Mouse (Mus musculus) midbrain, embryonic 13.5 days (tissue): ENCODE data around the gene Anxa4. TPM values are rescaled to one million over a fixed set of nuclear protein-coding genes. Genes with fewer than 3 reads are reported as not detected.

Experiments used
- ATAC-seq: fragments of 200-750 bp; cut with Nextera tagmentation; 2 replicates; pipeline ENCODE4 v1.8.0; 2017; ENCODE audit warnings: mild to moderate bottlenecking, moderate TSS enrichment, moderate library complexity
- H3K27ac ChIP-seq: fragments of 300-500 bp; sonication (generic); 2 replicates; pipeline ENCODE4 v1.5.1; 2015; ENCODE audit warnings: inconsistent platforms, mild to moderate bottlenecking, moderate library complexity
- H3K27me3 ChIP-seq: fragments of 300-500 bp; sonication (generic); 2 replicates; pipeline ENCODE4 v1.6.1; 2015; ENCODE audit warnings: mild to moderate bottlenecking, inconsistent platforms
- H3K36me3 ChIP-seq: fragments of 300-500 bp; sonication (generic); 2 replicates; pipeline ENCODE4 v1.6.1; 2015; ENCODE audit warnings: mild to moderate bottlenecking, inconsistent platforms
- H3K4me1 ChIP-seq: fragments of 300-500 bp; sonication (generic); replicated peaks from 2 replicates; pipeline ENCODE4 v1.6.1; 2015; ENCODE audit warnings: inconsistent platforms
- H3K4me2 ChIP-seq: fragments of 300-500 bp; sonication (generic); replicated peaks from 2 replicates; pipeline ENCODE4 v1.6.1; 2015; ENCODE audit warnings: moderate library complexity, mild to moderate bottlenecking, inconsistent platforms
- H3K4me3 ChIP-seq: fragments of 300-500 bp; sonication (generic); replicated peaks from 2 replicates; pipeline ENCODE4 v1.5.1; 2015; ENCODE audit warnings: mild to moderate bottlenecking, inconsistent platforms
- H3K9ac ChIP-seq: fragments of 300-500 bp; sonication (generic); replicated peaks from 2 replicates; pipeline ENCODE4 v1.6.1; 2015; ENCODE audit warnings: mild to moderate bottlenecking, inconsistent platforms
- H3K9me3 ChIP-seq: fragments of 300-500 bp; sonication (generic); 2 replicates; pipeline ENCODE4 v1.6.1; 2016; ENCODE audit warnings: mild to moderate bottlenecking, inconsistent platforms
- WGBS: fragments of 180-500 bp; shearing (Covaris S2); methylation state at CpG from one replicate; pipeline ENCODE4 v1.1.7; 2015; 5-methylcytosine and 5-hydroxymethylcytosine counted together
- polyA plus RNA-seq: library from polyadenylated mRNA; unstranded; fragments of >200 nt; fragmentation: Nextera tagmentation; extraction: Ambion mirVana; gene quantifications from 2 replicates; pipeline ENCODE4 v1.2.1, GENCODE M21; 2015

Anxa4 gene
- polyA plus RNA-seq, 1 experiment from 2014 or later, result 3.4 TPM

DNA sequence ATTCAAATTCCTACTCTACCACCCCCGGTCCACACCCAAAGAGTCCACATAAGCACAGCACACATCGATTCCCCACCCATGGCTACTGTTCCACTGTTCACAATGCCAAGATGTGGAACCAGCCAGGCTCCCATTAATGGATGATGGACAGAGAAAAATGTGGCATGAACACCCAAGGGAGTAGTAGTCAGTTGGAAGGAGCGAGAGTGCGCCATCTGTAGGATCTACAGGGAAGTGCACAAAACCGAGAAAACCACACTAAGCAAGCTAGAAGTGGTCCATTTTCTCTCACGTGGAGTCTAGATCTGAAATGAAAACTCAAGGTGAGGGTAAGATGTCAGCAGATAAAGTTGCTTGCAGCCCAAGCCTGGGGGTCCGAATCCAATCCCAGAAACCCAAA, 27.3 kb upstream of the Anxa4 start:
- no peak for ATAC-seq
- 63% methylated on average over 7 of the region's 7 CpGs for WGBS
- Histone ChIP-seq H3K36me3 (no peaks in the 10 kb centered on the region), H3K9me3 (no peaks in the 10 kb centered on the region), H3K9ac (no peak overlapping the region), H3K4me2 (no peak overlapping the region), H3K27me3 (peaks cover 7% of the 10 kb centered on the region), H3K4me3 (no peak overlapping the region), H3K27ac (no peak overlapping the region), H3K4me1 (peaks cover 8% of the 10 kb centered on the region)

DNA sequence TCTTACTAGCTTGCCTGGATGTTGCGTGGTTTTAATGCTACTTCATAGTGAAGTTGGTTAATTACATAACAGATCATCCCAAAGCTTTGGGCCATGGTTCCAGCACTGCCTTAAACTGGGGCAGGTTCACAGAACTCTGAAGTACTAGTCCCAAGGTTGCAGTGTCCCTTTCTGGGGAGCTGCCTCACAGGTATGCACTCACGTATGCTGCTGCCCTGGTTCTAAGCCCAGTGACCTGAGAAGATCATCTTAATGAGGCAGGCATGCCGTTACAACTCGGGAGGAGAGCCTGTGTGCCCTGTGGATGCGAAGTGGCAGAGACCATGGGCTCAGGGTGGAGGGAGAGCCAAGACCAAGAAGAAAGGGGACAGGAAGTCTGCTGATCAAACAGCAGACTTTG, 26.5 kb upstream of the Anxa4 start:
- H3K4me3 ChIP-seq, result no peak overlapping the region
- no peak overlapping the region for H3K27ac ChIP-seq
- H3K27me3 ChIP-seq, result peaks cover 7% of the 10 kb centered on the region
- no peaks in the 10 kb centered on the region for H3K9me3 ChIP-seq
- H3K9ac ChIP-seq, result no peak overlapping the region
- peaks cover 16% of the 10 kb centered on the region for H3K4me1 ChIP-seq
- 85% methylated on average over 5 of the region's 5 CpGs for WGBS
- no peak for ATAC-seq
- H3K36me3 ChIP-seq, result no peaks in the 10 kb centered on the region
- no peak overlapping the region for H3K4me2 ChIP-seq

DNA sequence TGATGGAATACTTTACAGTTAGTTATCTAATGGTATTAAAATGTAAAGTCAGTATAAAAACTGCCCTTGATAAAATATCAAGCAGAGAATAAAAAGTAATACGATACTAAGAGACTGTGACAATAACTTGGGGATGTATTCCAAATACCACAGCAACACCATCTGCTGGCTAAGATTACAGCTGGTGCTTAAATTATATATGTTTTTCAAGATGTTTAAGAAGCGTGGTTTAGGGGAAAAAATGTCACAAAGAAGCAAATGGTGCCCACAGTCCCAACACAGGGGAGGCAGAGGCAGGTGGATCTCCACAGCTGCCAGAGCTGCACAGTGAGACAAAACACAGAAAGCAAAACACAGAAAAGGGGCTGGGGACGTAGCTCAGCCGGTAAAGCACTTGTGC, 25.5 kb upstream of the Anxa4 start:
- Histone ChIP-seq H3K27ac (no peak overlapping the region), H3K4me3 (no peak overlapping the region), H3K4me1 (peaks cover 17% of the 10 kb centered on the region), H3K9me3 (no peaks in the 10 kb centered on the region), H3K9ac (no peak overlapping the region), H3K27me3 (peaks cover 7% of the 10 kb centered on the region), H3K4me2 (no peak overlapping the region), H3K36me3 (no peaks in the 10 kb centered on the region)
- no peak for ATAC-seq
- 78% methylated on average over 4 of the region's 4 CpGs for WGBS

DNA sequence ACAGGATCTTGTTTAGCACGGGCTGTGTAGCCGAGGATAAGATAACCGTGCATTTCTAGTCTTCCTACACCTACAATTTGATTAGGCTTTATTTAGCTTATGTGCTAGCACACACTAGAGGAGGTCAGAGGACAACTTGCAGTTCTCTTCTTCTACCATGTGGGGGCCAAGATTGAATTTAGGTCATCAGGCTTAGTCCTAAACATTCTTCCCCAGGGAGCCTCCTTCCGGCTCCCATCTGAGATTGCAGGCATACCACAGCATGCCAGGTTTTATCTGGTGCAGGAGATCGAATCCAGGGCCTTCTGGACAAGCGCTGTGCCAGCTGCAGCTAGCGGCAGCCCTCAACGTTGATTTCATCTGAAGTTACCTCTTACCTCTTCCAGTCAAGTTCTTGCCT, 23.2 kb upstream of the Anxa4 start:
- H3K27me3 ChIP-seq, result no peaks in the 10 kb centered on the region
- no peak overlapping the region for H3K4me3 ChIP-seq
- H3K36me3 ChIP-seq, result no peaks in the 10 kb centered on the region
- 23% methylated on average over 8 of the region's 8 CpGs for WGBS
- no peak overlapping the region for H3K27ac ChIP-seq
- H3K9ac ChIP-seq, result no peak overlapping the region
- H3K9me3 ChIP-seq, result no peaks in the 10 kb centered on the region
- H3K4me2 ChIP-seq, result no peak overlapping the region
- peaks cover 9% of the 10 kb centered on the region for H3K4me1 ChIP-seq
- no peak for ATAC-seq

DNA sequence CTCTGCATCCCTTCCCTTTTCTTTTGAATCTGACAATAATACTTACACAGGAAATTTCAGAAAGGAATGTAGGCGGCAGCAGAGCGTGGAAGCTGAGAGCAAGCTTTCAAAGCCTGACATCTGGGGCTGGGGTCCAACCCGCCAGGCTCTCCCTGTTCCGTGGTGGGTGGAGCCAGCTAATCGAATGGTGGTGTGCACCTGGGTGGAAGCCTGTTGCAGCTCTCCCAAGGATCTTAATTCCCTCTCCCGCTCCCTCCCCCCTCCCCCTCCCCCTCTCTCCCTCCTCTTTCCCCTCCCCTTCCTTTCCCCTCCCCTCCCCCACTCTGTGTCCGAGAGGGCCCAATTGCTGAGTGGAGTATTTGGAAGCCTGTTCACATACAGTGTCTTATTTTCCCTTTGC, 22.1 kb upstream of the Anxa4 start:
- no peak overlapping the region for H3K4me3 ChIP-seq
- peak overlapping the region; percentile 25 for H3K4me2 ChIP-seq
- no peak overlapping the region for H3K27ac ChIP-seq
- WGBS, result 5% methylated on average over 7 of the region's 7 CpGs
- H3K27me3 ChIP-seq, result no peaks in the 10 kb centered on the region
- ATAC-seq, result no peak
- no peak overlapping the region for H3K9ac ChIP-seq
- peaks cover 9% of the 10 kb centered on the region for H3K4me1 ChIP-seq
- no peaks in the 10 kb centered on the region for H3K9me3 ChIP-seq
- no peaks in the 10 kb centered on the region for H3K36me3 ChIP-seq

DNA sequence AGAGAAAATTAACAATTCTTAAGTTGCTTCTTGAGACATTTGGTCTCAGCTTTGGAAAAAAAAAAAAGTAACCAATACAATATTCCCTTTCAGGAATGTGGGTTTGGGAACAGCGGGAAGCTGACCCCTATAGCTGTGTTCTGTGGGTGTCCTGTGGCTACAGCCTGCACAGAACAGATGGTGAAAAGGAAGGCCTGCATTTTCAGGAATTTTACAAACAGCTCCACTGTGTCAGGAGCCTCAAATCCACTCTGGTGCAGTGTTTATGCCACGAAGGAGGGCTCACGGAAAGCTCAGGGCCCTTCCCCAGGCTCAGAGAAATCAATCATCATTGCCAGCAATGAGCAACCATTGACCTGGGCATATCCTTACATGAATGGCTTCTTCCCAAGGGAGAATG, 21.5 kb upstream of the Anxa4 start:
- H3K4me2 ChIP-seq, result peak overlapping the region; percentile 25; the same call in 1 of the 2 replicates
- no peak for ATAC-seq
- H3K9me3 ChIP-seq, result no peaks in the 10 kb centered on the region
- H3K27ac ChIP-seq, result no peak overlapping the region
- H3K9ac ChIP-seq, result no peak overlapping the region
- WGBS, result 48% methylated on average over 3 of the region's 3 CpGs
- no peak overlapping the region for H3K4me3 ChIP-seq
- H3K27me3 ChIP-seq, result no peaks in the 10 kb centered on the region
- H3K36me3 ChIP-seq, result no peaks in the 10 kb centered on the region
- peaks cover 11% of the 10 kb centered on the region for H3K4me1 ChIP-seq

DNA sequence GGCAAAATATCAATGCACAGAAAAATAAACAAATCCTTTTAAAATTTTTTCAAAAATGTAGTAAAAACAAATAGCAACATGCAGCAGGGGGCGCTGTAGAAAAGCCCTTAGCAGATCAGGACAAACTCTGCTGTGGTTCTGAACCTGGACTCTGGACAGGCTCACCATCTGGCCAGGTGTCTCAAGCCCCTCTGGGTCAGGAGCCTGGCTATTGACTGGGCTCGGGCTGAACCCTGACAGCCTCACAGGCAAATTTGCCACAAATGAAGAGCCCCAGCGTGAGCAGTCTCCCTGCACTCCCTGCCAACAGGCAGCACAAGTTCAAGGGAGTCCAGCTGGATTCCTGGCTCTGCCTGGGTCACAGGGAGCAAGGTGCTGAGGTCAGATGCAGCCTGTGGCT, 20.0 kb upstream of the Anxa4 start:
- Histone ChIP-seq H3K9ac (no peak overlapping the region), H3K27me3 (no peaks in the 10 kb centered on the region), H3K4me3 (no peak overlapping the region), H3K4me2 (no peak overlapping the region), H3K27ac (no peak overlapping the region), H3K36me3 (no peaks in the 10 kb centered on the region), H3K9me3 (no peaks in the 10 kb centered on the region), H3K4me1 (peaks cover 13% of the 10 kb centered on the region)
- 13% methylated on average over 3 of the region's 3 CpGs for WGBS
- no peak for ATAC-seq

DNA sequence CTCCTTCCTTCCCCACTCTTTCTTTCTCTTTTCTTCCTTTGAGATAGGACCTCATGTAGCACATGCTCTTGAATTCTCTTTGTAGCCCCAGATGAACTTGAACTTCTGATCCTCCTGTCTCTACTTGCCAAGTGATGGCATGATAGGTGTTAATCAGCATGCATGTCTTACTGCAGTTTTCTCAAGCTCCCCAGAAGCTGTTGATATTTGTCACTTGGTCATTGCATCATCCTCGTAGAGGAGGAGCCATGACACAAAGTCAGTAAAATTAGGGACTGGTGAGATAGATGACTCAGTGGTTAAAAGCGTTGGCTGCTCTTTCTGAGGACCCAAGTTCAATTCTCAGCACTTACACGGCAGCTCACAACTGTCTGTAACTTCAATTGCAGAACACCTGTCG, 19.5 kb upstream of the Anxa4 start:
- Histone ChIP-seq H3K4me2 (no peak overlapping the region), H3K27ac (no peak overlapping the region), H3K36me3 (no peaks in the 10 kb centered on the region), H3K4me3 (no peak overlapping the region), H3K9ac (no peak overlapping the region), H3K27me3 (no peaks in the 10 kb centered on the region), H3K9me3 (no peaks in the 10 kb centered on the region), H3K4me1 (peaks cover 13% of the 10 kb centered on the region)
- no peak for ATAC-seq
- WGBS, result 65% methylated on average over 4 of the region's 4 CpGs

DNA sequence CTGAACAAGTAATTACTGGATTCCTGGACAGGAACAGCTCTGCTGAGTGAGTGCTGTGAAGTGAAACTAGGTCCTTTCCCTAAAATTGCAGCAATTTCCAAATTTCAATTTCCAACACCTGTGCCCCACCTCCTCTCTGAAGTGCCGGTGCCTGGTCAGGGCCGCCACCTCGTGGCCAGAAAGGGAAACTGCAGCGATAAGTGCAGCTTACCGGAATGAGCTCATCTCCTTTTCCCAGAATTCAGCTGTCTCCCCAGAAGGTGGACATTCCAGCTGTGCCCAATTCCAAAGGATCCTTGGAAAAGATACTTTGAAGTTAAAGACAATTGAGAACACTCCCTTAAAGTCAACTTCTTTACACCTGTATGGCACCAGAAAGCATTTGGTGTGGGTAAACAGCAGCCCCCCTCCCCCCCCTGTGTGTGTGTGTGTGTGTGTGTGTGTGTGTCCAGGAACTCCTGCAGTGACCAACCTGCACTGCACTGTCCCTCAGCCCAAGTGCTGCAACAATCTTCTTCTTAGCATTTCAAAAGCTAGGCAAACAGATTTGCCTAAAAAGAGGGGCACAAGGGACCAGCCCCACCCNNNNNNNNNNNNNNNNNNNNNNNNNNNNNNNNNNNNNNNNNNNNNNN, 13.2 kb upstream of the Anxa4 start:
- no peak overlapping the region for H3K4me2 ChIP-seq
- no peak; the same call in 1 of the 2 replicates for ATAC-seq
- H3K4me3 ChIP-seq, result no peak overlapping the region
- H3K4me1 ChIP-seq, result peaks cover 4% of the 10 kb centered on the region; the same call in 1 of the 2 replicates
- H3K27me3 ChIP-seq, result no peaks in the 10 kb centered on the region
- 4% methylated on average over 5 of the region's 5 CpGs for WGBS
- no peaks in the 10 kb centered on the region for H3K36me3 ChIP-seq
- H3K27ac ChIP-seq, result no peak overlapping the region
- no peak overlapping the region for H3K9ac ChIP-seq
- no peaks in the 10 kb centered on the region for H3K9me3 ChIP-seq

DNA sequence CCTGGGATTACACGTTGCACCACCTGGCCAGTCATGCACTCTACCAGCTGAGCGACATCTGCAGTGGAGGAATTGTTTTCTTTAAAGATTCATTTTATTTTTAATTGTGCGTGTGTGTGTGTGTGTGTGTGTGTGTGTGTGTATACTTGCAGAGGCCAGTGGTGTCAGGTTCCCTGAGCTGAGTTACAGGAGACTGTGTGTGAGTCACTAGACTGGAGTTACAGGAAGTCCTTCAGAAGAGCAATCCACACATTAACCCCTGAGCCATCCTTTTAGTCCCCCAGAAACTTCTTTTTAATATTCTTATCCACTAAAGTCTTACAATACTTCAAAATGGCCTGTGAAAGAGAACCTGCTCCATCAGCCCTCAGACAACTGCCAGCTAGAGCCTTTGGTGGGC, 11.3 kb upstream of the Anxa4 start:
- no peaks in the 10 kb centered on the region for H3K4me1 ChIP-seq
- no peaks in the 10 kb centered on the region for H3K36me3 ChIP-seq
- no peak overlapping the region for H3K9ac ChIP-seq
- WGBS, result 82% methylated on average over 3 of the region's 3 CpGs
- no peaks in the 10 kb centered on the region for H3K9me3 ChIP-seq
- no peak overlapping the region for H3K27ac ChIP-seq
- no peak overlapping the region for H3K4me3 ChIP-seq
- H3K4me2 ChIP-seq, result no peak overlapping the region
- ATAC-seq, result no peak
- no peaks in the 10 kb centered on the region for H3K27me3 ChIP-seq

DNA sequence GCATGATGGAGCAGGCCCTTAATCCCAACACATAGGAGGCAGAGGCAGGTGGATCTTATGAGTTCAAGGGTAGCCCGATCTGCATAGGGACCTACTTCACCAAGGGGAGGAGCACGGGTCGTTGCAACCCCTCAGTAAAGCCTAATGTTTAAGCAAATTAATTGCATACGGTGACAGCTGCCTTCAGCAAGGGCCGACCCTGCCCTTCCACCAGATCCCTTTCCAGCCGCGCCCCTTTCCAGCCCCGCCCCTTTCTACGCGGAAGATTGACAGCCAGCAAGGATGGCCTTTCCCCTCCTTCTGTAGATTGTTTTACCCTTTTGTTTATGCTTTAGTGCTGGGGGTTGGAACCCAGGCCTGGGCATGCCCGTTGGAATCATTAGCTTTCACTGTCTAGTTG, 8.0 kb upstream of the Anxa4 start:
- Histone ChIP-seq H3K36me3 (no peaks in the 10 kb centered on the region), H3K4me3 (no peak overlapping the region), H3K9me3 (no peaks in the 10 kb centered on the region), H3K4me1 (no peaks in the 10 kb centered on the region), H3K9ac (no peak overlapping the region), H3K27me3 (no peaks in the 10 kb centered on the region), H3K4me2 (no peak overlapping the region), H3K27ac (no peak overlapping the region)
- ATAC-seq, result no peak
- WGBS, result 56% methylated on average over 11 of the region's 11 CpGs

DNA sequence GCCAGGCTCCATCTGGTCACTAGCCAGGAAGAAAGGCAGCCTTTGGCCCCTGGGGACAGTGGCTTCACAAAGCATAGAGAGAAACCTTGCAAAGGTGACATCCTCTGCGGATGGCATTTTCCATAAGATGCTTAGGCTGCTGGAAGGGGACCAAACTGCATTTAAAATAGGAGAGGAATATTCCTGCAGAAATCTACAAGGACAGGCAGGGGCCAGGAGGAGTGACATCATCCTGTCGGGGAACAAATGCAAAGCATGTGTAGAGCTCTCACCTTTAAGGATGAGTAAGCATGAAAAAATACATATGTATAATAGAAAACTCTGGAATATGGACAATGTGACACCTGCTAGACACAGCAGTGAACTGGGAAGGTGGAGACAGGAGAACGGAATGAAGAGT, 7.1 kb upstream of the Anxa4 start:
- no peaks in the 10 kb centered on the region for H3K36me3 ChIP-seq
- no peaks in the 10 kb centered on the region for H3K4me1 ChIP-seq
- H3K27me3 ChIP-seq, result 0 out of 2 replicates have a peak, but pooled peaks cover under 1% of the 10 kb centered on the region
- H3K9ac ChIP-seq, result no peak overlapping the region
- H3K27ac ChIP-seq, result no peak overlapping the region
- no peaks in the 10 kb centered on the region for H3K9me3 ChIP-seq
- no peak for ATAC-seq
- H3K4me3 ChIP-seq, result no peak overlapping the region
- H3K4me2 ChIP-seq, result no peak overlapping the region
- 90% methylated on average over 3 of the region's 3 CpGs for WGBS

DNA sequence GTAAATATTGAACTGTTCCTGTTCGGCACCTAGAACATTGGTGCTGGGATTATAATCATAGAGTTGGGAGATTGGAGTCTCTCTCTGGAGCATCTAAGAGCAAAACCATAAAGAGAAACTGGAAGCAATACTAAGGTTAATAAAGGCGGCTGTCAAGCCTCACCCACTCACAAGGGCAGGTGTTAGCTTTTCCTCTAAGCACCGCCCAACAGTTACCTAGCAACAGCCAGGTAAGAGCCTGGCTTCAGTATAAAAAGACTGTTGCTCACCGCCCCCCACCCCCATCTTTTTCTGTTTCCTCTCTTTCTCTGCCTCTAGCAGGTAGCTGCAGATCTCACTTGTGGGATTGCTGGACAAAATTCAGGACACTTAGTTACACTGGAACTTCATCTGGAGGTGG, 4.1 kb upstream of the Anxa4 start:
- WGBS, result 67% methylated on average over 4 of the region's 4 CpGs
- Histone ChIP-seq H3K9ac (no peak overlapping the region), H3K9me3 (no peaks in the 10 kb centered on the region), H3K4me2 (no peak overlapping the region), H3K36me3 (no peaks in the 10 kb centered on the region), H3K27me3 (peaks cover 26% of the 10 kb centered on the region), H3K4me3 (no peak overlapping the region), H3K4me1 (peaks cover 14% of the 10 kb centered on the region), H3K27ac (no peak overlapping the region)
- no peak for ATAC-seq
